Mouse (Mus musculus): Measurements from ENCODE around the gene Kcnk12.

Kcnk12 gene

GRCm38 (mm10) chr17:87766888-87767287 lies 30.9 kb downstream of the Kcnk12 start:
- no peaks in the 10 kb centered on the region for H3K27me3 ChIP-seq (ENCODE audit: control insufficient read depth, insufficient read depth, low read length, poor library complexity, severe bottlenecking)
- no peaks in the 10 kb centered on the region for H3K36me3 ChIP-seq (ENCODE audit: control insufficient read depth, insufficient read depth, low read length, poor library complexity, severe bottlenecking)
- no peak for DNase-seq (ENCODE audit: low read depth, low spot score)

DNA sequence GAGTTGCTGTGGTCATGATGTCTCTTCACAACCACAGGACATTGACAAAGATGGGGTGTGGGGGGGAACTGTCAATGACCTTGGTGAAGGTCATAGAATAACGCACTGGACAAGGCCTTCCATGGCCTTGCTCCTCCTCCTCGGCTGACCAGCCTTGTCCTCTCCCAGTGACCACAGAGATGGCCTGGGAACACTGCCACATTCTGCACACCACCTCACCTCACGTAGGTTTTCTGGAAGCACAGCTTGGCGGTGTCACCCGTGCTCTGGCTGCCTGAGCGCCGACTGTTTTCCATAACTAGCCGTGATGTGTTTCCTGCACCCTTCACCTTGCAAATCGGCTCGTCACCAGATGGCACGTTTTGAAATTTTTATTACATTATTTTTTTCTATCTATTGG lies 32.8 kb downstream of the Kcnk12 start:
- DNase-seq (ENCODE audit: low read depth, low spot score), result no peak
- no peaks in the 10 kb centered on the region for H3K36me3 ChIP-seq (ENCODE audit: control insufficient read depth, insufficient read depth, low read length, poor library complexity, severe bottlenecking)
- no peaks in the 10 kb centered on the region for H3K27me3 ChIP-seq (ENCODE audit: control insufficient read depth, insufficient read depth, low read length, poor library complexity, severe bottlenecking)

- Histone ChIP-seq H3K36me3 (ENCODE audit: control insufficient read depth, insufficient read depth, low read length, poor library complexity, severe bottlenecking) (no peaks in the 10 kb centered on the region), H3K27me3 (ENCODE audit: control insufficient read depth, insufficient read depth, low read length, poor library complexity, severe bottlenecking) (no peaks in the 10 kb centered on the region)
- no peak for DNase-seq (ENCODE audit: low read depth, low spot score)
Measured at GRCm38 (mm10) chr17:87763146-87763545, 34.6 kb downstream of the Kcnk12 start.

GRCm38 (mm10) chr17:87760315-87760714 lies 37.5 kb downstream of the Kcnk12 start:
- no peak for DNase-seq (ENCODE audit: low read depth, low spot score)
- no peaks in the 10 kb centered on the region for H3K36me3 ChIP-seq (ENCODE audit: control insufficient read depth, insufficient read depth, low read length, poor library complexity, severe bottlenecking)
- no peaks in the 10 kb centered on the region for H3K27me3 ChIP-seq (ENCODE audit: control insufficient read depth, insufficient read depth, low read length, poor library complexity, severe bottlenecking)

DNA sequence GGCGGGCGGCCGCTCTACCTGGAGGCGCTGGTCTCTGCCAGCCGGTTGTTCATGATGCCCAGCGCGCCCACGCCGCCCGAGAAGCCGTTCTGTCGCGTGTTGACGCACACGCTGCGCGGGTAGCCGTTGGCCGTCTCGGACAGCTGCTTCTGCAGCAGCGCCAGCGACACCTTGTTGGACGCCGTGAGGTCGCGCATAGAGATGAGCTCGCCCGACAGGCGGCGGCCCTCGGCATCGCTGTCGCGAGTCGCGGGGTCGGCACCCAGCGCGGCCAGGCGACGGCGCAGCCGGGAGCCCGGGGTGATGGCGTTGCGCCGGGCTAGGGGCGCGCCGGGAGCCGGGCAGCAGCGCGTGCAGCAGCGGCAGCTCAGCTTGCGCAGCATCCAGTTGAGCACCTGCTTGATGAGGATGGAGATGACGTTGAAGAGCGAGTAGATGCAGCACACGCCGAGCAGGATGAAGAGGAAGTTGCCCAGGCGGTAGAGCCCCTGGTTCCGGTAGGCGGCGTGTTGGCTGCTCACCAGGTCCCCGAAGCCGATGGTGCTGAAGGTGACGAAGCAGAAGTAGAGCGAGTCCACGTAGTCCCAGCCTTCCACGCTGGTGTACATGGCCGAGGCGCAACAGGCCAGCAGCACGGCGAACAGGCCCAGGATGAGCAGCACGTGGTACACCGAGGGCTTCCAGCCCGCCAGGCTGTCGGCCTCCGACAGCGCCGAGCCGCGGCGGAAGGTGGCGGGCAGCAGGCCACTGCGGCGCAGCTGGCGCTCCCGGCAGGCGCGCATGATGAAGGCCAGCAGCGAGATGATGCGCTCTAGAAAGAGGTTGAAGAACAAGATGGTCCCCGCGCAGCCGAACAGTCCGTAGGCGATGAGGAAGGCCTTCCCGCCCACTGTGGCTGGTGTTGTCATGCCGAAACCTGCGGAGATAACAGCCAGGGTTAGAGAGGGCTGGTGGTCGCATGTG lies 51.6 kb downstream of the Kcnk12 start:
- peak; percentile 67 for DNase-seq (ENCODE audit: low read depth, low spot score)
- no peaks in the 10 kb centered on the region for H3K27me3 ChIP-seq (ENCODE audit: control insufficient read depth, insufficient read depth, low read length, poor library complexity, severe bottlenecking)
- H3K36me3 ChIP-seq (ENCODE audit: control insufficient read depth, insufficient read depth, low read length, poor library complexity, severe bottlenecking), result no peaks in the 10 kb centered on the region

DNA sequence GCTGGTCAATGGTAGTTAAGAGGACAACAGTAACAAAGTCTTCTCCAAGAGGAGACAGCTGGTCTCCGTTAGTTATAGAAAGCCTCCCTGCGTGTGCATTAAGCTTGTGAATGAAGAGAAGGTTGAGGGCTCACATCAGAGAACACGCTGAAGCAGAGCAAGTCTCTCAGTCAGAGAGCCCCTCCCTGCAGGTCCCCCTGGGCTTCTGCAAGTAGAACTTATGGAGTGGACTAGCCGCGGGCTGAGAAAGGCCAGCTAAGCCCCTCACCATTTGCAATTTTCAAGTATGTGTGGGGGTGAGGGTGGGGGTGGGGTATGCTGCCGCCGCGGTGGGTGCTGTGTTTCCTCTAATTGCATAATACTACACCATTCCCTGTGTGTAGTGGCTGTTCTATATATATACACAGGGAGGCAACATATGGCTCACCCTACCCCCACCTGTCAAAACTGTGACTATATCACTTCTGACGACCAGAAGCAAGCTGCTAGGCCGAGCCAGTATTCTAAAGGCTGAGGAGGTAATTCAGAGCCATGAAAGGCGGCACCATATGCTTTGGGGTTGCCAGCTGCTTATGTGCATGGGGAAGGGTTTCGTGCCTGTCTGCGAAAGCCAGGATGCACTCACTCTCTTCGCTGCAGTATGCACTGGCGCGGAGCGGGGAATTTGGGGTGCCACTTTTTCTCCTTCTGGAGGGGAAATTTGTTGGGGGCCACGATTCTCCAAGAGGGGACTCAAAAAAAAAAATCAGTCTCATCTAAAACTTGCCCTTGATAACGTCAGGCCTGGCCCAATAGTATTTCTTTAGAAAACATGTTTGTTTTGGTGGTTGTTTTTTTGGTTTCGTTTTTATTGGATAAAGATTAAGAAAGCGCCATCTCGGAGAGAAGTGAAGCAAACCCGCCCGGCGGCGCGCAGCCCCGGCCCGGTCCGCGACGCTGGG lies 52.5 kb downstream of the Kcnk12 start:
- Histone ChIP-seq H3K36me3 (ENCODE audit: control insufficient read depth, insufficient read depth, low read length, poor library complexity, severe bottlenecking) (no peaks in the 10 kb centered on the region), H3K27me3 (ENCODE audit: control insufficient read depth, insufficient read depth, low read length, poor library complexity, severe bottlenecking) (no peaks in the 10 kb centered on the region)
- no peak for DNase-seq (ENCODE audit: low read depth, low spot score)

- no peak for DNase-seq (ENCODE audit: low read depth, low spot score)
- Histone ChIP-seq H3K27me3 (ENCODE audit: control insufficient read depth, insufficient read depth, low read length, poor library complexity, severe bottlenecking) (no peaks in the 10 kb centered on the region), H3K36me3 (ENCODE audit: control insufficient read depth, insufficient read depth, low read length, poor library complexity, severe bottlenecking) (no peaks in the 10 kb centered on the region)
Measured at GRCm38 (mm10) chr17:87739835-87740234, 58.0 kb downstream of the Kcnk12 start.

- Histone ChIP-seq H3K36me3 (ENCODE audit: control insufficient read depth, insufficient read depth, low read length, poor library complexity, severe bottlenecking) (no peaks in the 10 kb centered on the region), H3K27me3 (ENCODE audit: control insufficient read depth, insufficient read depth, low read length, poor library complexity, severe bottlenecking) (no peaks in the 10 kb centered on the region)
- no peak for DNase-seq (ENCODE audit: low read depth, low spot score)
Measured at GRCm38 (mm10) chr17:87737144-87737543, 60.6 kb downstream of the Kcnk12 start.

GRCm38 (mm10) chr17:87734471-87734870 lies 63.3 kb downstream of the Kcnk12 start:
- H3K36me3 ChIP-seq (ENCODE audit: control insufficient read depth, insufficient read depth, low read length, poor library complexity, severe bottlenecking), result no peaks in the 10 kb centered on the region
- H3K27me3 ChIP-seq (ENCODE audit: control insufficient read depth, insufficient read depth, low read length, poor library complexity, severe bottlenecking), result no peaks in the 10 kb centered on the region
- no peak for DNase-seq (ENCODE audit: low read depth, low spot score)

GRCm38 (mm10) chr17:87731962-87732361 lies 65.8 kb downstream of the Kcnk12 start:
- H3K36me3 ChIP-seq (ENCODE audit: control insufficient read depth, insufficient read depth, low read length, poor library complexity, severe bottlenecking), result no peaks in the 10 kb centered on the region
- H3K27me3 ChIP-seq (ENCODE audit: control insufficient read depth, insufficient read depth, low read length, poor library complexity, severe bottlenecking), result no peaks in the 10 kb centered on the region
- DNase-seq (ENCODE audit: low read depth, low spot score), result peak; percentile 17

GRCm38 (mm10) chr17:87726489-87727356 lies 71.1 kb downstream of the Kcnk12 start:
- Histone ChIP-seq H3K27me3 (ENCODE audit: control insufficient read depth, insufficient read depth, low read length, poor library complexity, severe bottlenecking) (no peaks in the 10 kb centered on the region), H3K36me3 (ENCODE audit: control insufficient read depth, insufficient read depth, low read length, poor library complexity, severe bottlenecking) (peaks cover 3% of the 10 kb centered on the region)
- no peak for DNase-seq (ENCODE audit: low read depth, low spot score)

- DNase-seq (ENCODE audit: low read depth, low spot score), result no peak
- Histone ChIP-seq H3K27me3 (ENCODE audit: control insufficient read depth, insufficient read depth, low read length, poor library complexity, severe bottlenecking) (no peaks in the 10 kb centered on the region), H3K36me3 (ENCODE audit: control insufficient read depth, insufficient read depth, low read length, poor library complexity, severe bottlenecking) (peaks cover 3% of the 10 kb centered on the region)
Measured at GRCm38 (mm10) chr17:87724727-87725126, 73.1 kb downstream of the Kcnk12 start.

GRCm38 (mm10) chr17:87700101-87700500 lies 97.7 kb downstream of the Kcnk12 start:
- Histone ChIP-seq H3K36me3 (ENCODE audit: control insufficient read depth, insufficient read depth, low read length, poor library complexity, severe bottlenecking) (peaks cover 3% of the 10 kb centered on the region), H3K27me3 (ENCODE audit: control insufficient read depth, insufficient read depth, low read length, poor library complexity, severe bottlenecking) (no peaks in the 10 kb centered on the region)
- no peak for DNase-seq (ENCODE audit: low read depth, low spot score)

Measured in splenic B cell, adult 2 months (primary cell).